Mouse (Mus musculus): Measurements from ENCODE around the gene Fbn1.

- TF ChIP-seq CTCF (IDR thresholded peaks at IDR 0.05; ENCODE audit: low read depth): no peak
- no peak for TF ChIP-seq EP300 (IDR thresholded peaks at IDR 0.05; ENCODE audit: low read depth)
Observed at GRCm38 (mm10) chr2:125379206-125379605, 128.6 kb downstream of the Fbn1 start.

Data from liver, embryonic 14.5 days (tissue).